Mouse (Mus musculus): ENCODE data around the gene Dnajc22. TPM values are rescaled to one million over a fixed set of nuclear protein-coding genes. Genes with fewer than 3 reads are reported as not detected.

Dnajc22 gene
- total and polyA plus RNA-seq, 2 experiments from 2014 or later = 0.61 TPM; not detected in 1

DNA sequence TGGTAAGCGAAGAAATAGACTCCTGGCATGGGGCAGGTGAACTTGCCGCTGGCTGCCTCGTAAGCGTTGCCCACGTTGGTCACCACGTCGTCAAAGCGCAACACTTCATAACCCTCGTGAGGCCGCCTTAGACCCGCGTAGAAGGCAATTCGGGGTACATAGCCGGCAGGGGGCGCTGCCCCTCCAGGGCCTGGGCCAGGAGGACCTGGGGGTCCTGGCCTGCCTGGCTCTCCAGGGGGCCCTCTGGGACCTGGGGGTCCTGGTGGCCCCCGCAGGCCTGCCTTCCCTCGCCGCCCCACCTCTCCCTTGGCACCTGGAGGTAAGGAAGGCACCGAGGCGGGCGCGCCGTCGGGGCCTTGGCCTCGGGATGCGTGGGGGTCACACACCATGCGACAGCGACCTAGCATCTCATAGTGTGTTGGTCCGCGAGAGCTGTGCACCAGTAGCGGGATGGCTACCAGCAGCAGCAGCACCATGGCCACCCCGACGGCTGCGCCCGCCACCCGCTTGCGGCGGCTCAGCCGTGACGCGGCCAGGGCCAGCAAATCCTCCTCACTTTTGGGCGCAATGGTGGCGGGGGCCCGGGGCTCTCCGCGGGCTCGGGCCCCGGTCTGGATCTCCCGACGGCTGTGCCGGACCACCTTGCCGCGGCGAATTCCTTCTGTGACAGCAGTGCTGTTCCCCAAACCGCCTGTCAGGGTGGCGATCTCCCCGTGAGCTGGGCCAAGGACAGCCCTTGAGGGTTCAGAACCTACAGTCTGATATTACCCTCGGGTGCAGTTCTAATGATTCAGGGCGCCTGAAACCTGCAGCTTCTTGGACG lies 5.5 kb upstream of the Dnajc22 start, which contains the start of gene C1ql4:
Gene C1ql4 (minus strand): TSS at position 565 of the 823 bp plus-strand sequence.
- Histone ChIP-seq H3K4me1 (ENCODE audit: control insufficient read depth, insufficient read depth) (no peaks in the 10 kb centered on the region), H3K4me2 (ENCODE audit: low read depth, low read length) (peak within 1 kb of the TSS; percentile 47), H3K27me3 (ENCODE audit: control insufficient read depth, insufficient read depth, low read length) (peaks cover 87% of the 10 kb centered on the region), H3K36me3 (replicated peaks; ENCODE audit: control insufficient read depth, insufficient read depth, low read length) (peaks cover 7% of the 10 kb centered on the region), H3K9me3 (replicated peaks; ENCODE audit: control insufficient read depth, low read length) (no peaks in the 10 kb centered on the region), H3K4me3 (ENCODE audit: low read depth, low read length) (peak within 1 kb of the TSS; percentile 35), H3K27ac (ENCODE audit: low read depth) (no peak within 1 kb of the TSS), H3K9ac (replicated peaks; ENCODE audit: low read depth, low read length) (no peak within 1 kb of the TSS)
- no peak for ATAC-seq (ENCODE audit: insufficient read depth, low read depth)
- WGBS = 9% methylated on average over 60 of the region's 60 CpGs
- DNase-seq (ENCODE audit: low spot score) = no peak
- no peak for TF ChIP-seq EP300 (IDR thresholded peaks at IDR 0.05; ENCODE audit: low read depth)
- peak; percentile 40 for TF ChIP-seq CTCF (IDR thresholded peaks at IDR 0.05; ENCODE audit: low read depth)

DNA sequence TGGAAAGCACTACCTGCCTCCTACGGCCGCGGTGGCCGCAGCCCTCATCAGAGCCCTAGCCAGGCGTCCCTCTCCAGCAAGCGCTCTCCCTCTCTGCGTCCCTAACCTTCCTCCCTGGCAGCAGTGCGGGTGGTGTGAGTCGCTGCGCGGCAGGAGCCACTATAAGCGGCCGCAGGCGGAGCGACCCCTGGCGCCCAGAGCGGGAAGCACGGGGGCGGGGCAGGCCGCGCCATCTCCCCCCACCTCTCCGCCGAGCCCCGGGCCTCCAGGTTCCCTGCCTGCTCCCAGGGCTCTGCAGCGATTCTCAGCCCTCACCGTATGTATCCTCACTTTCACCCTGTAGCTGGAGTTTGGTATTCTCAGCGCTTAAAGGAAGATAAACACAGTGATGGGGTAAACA lies 4.7 kb upstream of the Dnajc22 start:
- Histone ChIP-seq H3K27ac (ENCODE audit: low read depth) (no peak overlapping the region), H3K4me1 (ENCODE audit: control insufficient read depth, insufficient read depth) (peaks cover under 1% of the 10 kb centered on the region; the same call in 1 of the 2 replicates), H3K36me3 (replicated peaks; ENCODE audit: control insufficient read depth, insufficient read depth, low read length) (no peaks in the 10 kb centered on the region), H3K27me3 (ENCODE audit: control insufficient read depth, insufficient read depth, low read length) (peaks cover 95% of the 10 kb centered on the region), H3K9me3 (replicated peaks; ENCODE audit: control insufficient read depth, low read length) (no peaks in the 10 kb centered on the region), H3K4me3 (ENCODE audit: low read depth, low read length) (peak overlapping the region; percentile 35), H3K9ac (replicated peaks; ENCODE audit: low read depth, low read length) (no peak overlapping the region), H3K4me2 (ENCODE audit: low read depth, low read length) (peak overlapping the region; percentile 47)
- TF ChIP-seq CTCF (IDR thresholded peaks at IDR 0.05; ENCODE audit: low read depth) (peak; percentile 75), EP300 (IDR thresholded peaks at IDR 0.05; ENCODE audit: low read depth) (no peak)
- DNase-seq (ENCODE audit: low spot score) = peak; percentile 75
- peak; percentile 84 for ATAC-seq (ENCODE audit: insufficient read depth, low read depth)
- WGBS = under 1% methylated on average over 20 of the region's 27 CpGs

- WGBS = 22% methylated on average over 14 of the region's 14 CpGs
- ATAC-seq (ENCODE audit: insufficient read depth, low read depth) (no peak), DNase-seq (ENCODE audit: low spot score) (no peak)
- Histone ChIP-seq H3K9me3 (replicated peaks; ENCODE audit: control insufficient read depth, low read length) (no peaks in the 10 kb centered on the region), H3K4me1 (ENCODE audit: control insufficient read depth, insufficient read depth) (peaks cover 7% of the 10 kb centered on the region), H3K4me3 (ENCODE audit: low read depth, low read length) (peak overlapping the region; percentile 25), H3K4me2 (ENCODE audit: low read depth, low read length) (peak overlapping the region; percentile 47), H3K27ac (ENCODE audit: low read depth) (no peak overlapping the region), H3K9ac (replicated peaks; ENCODE audit: low read depth, low read length) (no peak overlapping the region), H3K36me3 (replicated peaks; ENCODE audit: control insufficient read depth, insufficient read depth, low read length) (no peaks in the 10 kb centered on the region), H3K27me3 (ENCODE audit: control insufficient read depth, insufficient read depth, low read length) (peaks cover 97% of the 10 kb centered on the region)
- TF ChIP-seq CTCF (IDR thresholded peaks at IDR 0.05; ENCODE audit: low read depth) = no peak
- no peak for TF ChIP-seq EP300 (IDR thresholded peaks at IDR 0.05; ENCODE audit: low read depth)
Observed at GRCm38 (mm10) chr15:99089069-99089468, 3.9 kb upstream of the Dnajc22 start.

GRCm38 (mm10) chr15:99093291-99094258 lies 605 bp downstream of the Dnajc22 start:
- 3% methylated on average over 56 of the region's 56 CpGs for WGBS
- Histone ChIP-seq H3K4me2 (ENCODE audit: low read depth, low read length) (peak overlapping the region; percentile 80), H3K36me3 (replicated peaks; ENCODE audit: control insufficient read depth, insufficient read depth, low read length) (no peaks in the 10 kb centered on the region), H3K4me3 (ENCODE audit: low read depth, low read length) (peak overlapping the region; percentile 46), H3K27ac (ENCODE audit: low read depth) (no peak overlapping the region), H3K9ac (replicated peaks; ENCODE audit: low read depth, low read length) (0 out of 2 replicates have a peak overlapping the region, but pooled peaks have one; percentile 26), H3K9me3 (replicated peaks; ENCODE audit: control insufficient read depth, low read length) (no peaks in the 10 kb centered on the region), H3K27me3 (ENCODE audit: control insufficient read depth, insufficient read depth, low read length) (peaks cover 95% of the 10 kb centered on the region), H3K4me1 (ENCODE audit: control insufficient read depth, insufficient read depth) (peaks cover 24% of the 10 kb centered on the region)
- TF ChIP-seq EP300 (IDR thresholded peaks at IDR 0.05; ENCODE audit: low read depth) (no peak), CTCF (IDR thresholded peaks at IDR 0.05; ENCODE audit: low read depth) (peak; percentile 31)
- no peak for ATAC-seq (ENCODE audit: insufficient read depth, low read depth)
- no peak for DNase-seq (ENCODE audit: low spot score)

- Histone ChIP-seq H3K4me1 (ENCODE audit: control insufficient read depth, insufficient read depth) (peaks cover 24% of the 10 kb centered on the region), H3K36me3 (replicated peaks; ENCODE audit: control insufficient read depth, insufficient read depth, low read length) (no peaks in the 10 kb centered on the region), H3K4me3 (ENCODE audit: low read depth, low read length) (peak overlapping the region; percentile 1; the same call in 1 of the 2 replicates), H3K4me2 (ENCODE audit: low read depth, low read length) (no peak overlapping the region), H3K27me3 (ENCODE audit: control insufficient read depth, insufficient read depth, low read length) (peaks cover 93% of the 10 kb centered on the region), H3K9me3 (replicated peaks; ENCODE audit: control insufficient read depth, low read length) (no peaks in the 10 kb centered on the region), H3K9ac (replicated peaks; ENCODE audit: low read depth, low read length) (no peak overlapping the region), H3K27ac (ENCODE audit: low read depth) (no peak overlapping the region)
- 4% methylated on average over 27 of the region's 27 CpGs for WGBS
- no peak for DNase-seq (ENCODE audit: low spot score)
- no peak for ATAC-seq (ENCODE audit: insufficient read depth, low read depth)
- TF ChIP-seq CTCF (IDR thresholded peaks at IDR 0.05; ENCODE audit: low read depth) (no peak), EP300 (IDR thresholded peaks at IDR 0.05; ENCODE audit: low read depth) (no peak)
Observed at GRCm38 (mm10) chr15:99094631-99095270, 1.8 kb downstream of the Dnajc22 start.

All from heart, postnatal 0 days (tissue).